Mouse (Mus musculus) embryonic facial prominence, embryonic 10.5 days (tissue): ENCODE measurements around the gene Ano2. TPM values are rescaled to one million over a fixed set of nuclear protein-coding genes. Genes with fewer than 3 reads are reported as not detected.

Source experiments
- DNase-seq: peaks from one replicate; pipeline ENCODE4 v3.0.0-alpha.2; 2017; ENCODE audit warnings: low spot score
- H3K27ac ChIP-seq: fragments of 300-500 bp; sonication (generic); replicated peaks from 2 replicates; pipeline ENCODE4 v1.5.1; 2016; ENCODE audit warnings: mild to moderate bottlenecking
- H3K27me3 ChIP-seq: fragments of 300-500 bp; sonication (generic); replicated peaks from 2 replicates; pipeline ENCODE4 v1.6.1; 2016; ENCODE audit warnings: low read depth, mild to moderate bottlenecking; ENCODE audit not compliant: poor library complexity, severe bottlenecking
- H3K36me3 ChIP-seq: fragments of 300-500 bp; sonication (generic); replicated peaks from 2 replicates; pipeline ENCODE4 v1.6.1; 2016; ENCODE audit warnings: mild to moderate bottlenecking, moderate library complexity
- H3K4me1 ChIP-seq: fragments of 300-500 bp; sonication (generic); 2 replicates; pipeline ENCODE4 v1.6.1; 2016
- H3K4me3 ChIP-seq: fragments of 300-500 bp; sonication (generic); 2 replicates; pipeline ENCODE4 v1.5.1; 2016; ENCODE audit warnings: mild to moderate bottlenecking, moderate library complexity
- H3K9me3 ChIP-seq: fragments of 300-500 bp; sonication (generic); 2 replicates; pipeline ENCODE4 v1.6.1; 2016; ENCODE audit warnings: mild to moderate bottlenecking
- WGBS: fragments of 180-500 bp; shearing (Covaris S2); methylation state at CpG from one replicate; pipeline ENCODE4 v1.1.7; 2016; 5-methylcytosine and 5-hydroxymethylcytosine counted together
- polyA plus RNA-seq: library from polyadenylated mRNA; unstranded; fragments of >200 nt; fragmentation: Nextera tagmentation; extraction: Ambion mirVana; gene quantifications from 2 replicates; pipeline ENCODE4 v1.2.1, GENCODE M21; 2016

Ano2 gene
- polyA plus RNA-seq, 1 experiment from 2014 or later, result 0.21 TPM

- Histone ChIP-seq H3K27me3 (no peaks in the 10 kb centered on the region), H3K27ac (no peak overlapping the region), H3K4me1 (peaks cover 6% of the 10 kb centered on the region), H3K4me3 (no peak overlapping the region), H3K9me3 (no peaks in the 10 kb centered on the region), H3K36me3 (no peaks in the 10 kb centered on the region)
- 72% methylated on average over 11 of the region's 11 CpGs for WGBS
- no peak for DNase-seq
Measured at GRCm38 (mm10) chr6:125762851-125763519, 72.8 kb downstream of the Ano2 start.

- H3K4me3 ChIP-seq, result no peak overlapping the region
- H3K4me1 ChIP-seq, result peaks cover 7% of the 10 kb centered on the region
- no peaks in the 10 kb centered on the region for H3K36me3 ChIP-seq
- no peaks in the 10 kb centered on the region for H3K27me3 ChIP-seq
- 37% methylated on average over 5 of the region's 5 CpGs for WGBS
- DNase-seq, result no peak
- no peak overlapping the region for H3K27ac ChIP-seq
- no peaks in the 10 kb centered on the region for H3K9me3 ChIP-seq
Measured at GRCm38 (mm10) chr6:125773256-125773655, 83.0 kb downstream of the Ano2 start.

- DNase-seq, result no peak
- Histone ChIP-seq H3K4me3 (no peak overlapping the region), H3K36me3 (no peaks in the 10 kb centered on the region), H3K9me3 (no peaks in the 10 kb centered on the region), H3K27ac (no peak overlapping the region), H3K27me3 (no peaks in the 10 kb centered on the region), H3K4me1 (peaks cover 7% of the 10 kb centered on the region)
- WGBS, result 80% methylated on average over 5 of the region's 5 CpGs
Measured at GRCm38 (mm10) chr6:125776291-125776690, 86.1 kb downstream of the Ano2 start.

GRCm38 (mm10) chr6:125802954-125803353 is 112.7 kb downstream of the Ano2 start:
- WGBS, result 54% methylated on average over 8 of the region's 8 CpGs
- Histone ChIP-seq H3K4me3 (no peak overlapping the region), H3K27me3 (no peaks in the 10 kb centered on the region), H3K27ac (peak overlapping the region; percentile 53), H3K9me3 (no peaks in the 10 kb centered on the region), H3K36me3 (no peaks in the 10 kb centered on the region), H3K4me1 (peaks cover 54% of the 10 kb centered on the region)
- DNase-seq, result peak; percentile 40

GRCm38 (mm10) chr6:125803364-125804011 is 113.3 kb downstream of the Ano2 start:
- no peaks in the 10 kb centered on the region for H3K36me3 ChIP-seq
- peak overlapping the region; percentile 79 for H3K27ac ChIP-seq
- peak; percentile 76 for DNase-seq
- WGBS, result 19% methylated on average over 20 of the region's 20 CpGs
- peaks cover 57% of the 10 kb centered on the region for H3K4me1 ChIP-seq
- H3K4me3 ChIP-seq, result peak overlapping the region; percentile 38; the same call in 1 of the 2 replicates
- no peaks in the 10 kb centered on the region for H3K9me3 ChIP-seq
- no peaks in the 10 kb centered on the region for H3K27me3 ChIP-seq

GRCm38 (mm10) chr6:125808996-125809649 is 118.9 kb downstream of the Ano2 start:
- Histone ChIP-seq H3K9me3 (no peaks in the 10 kb centered on the region), H3K36me3 (no peaks in the 10 kb centered on the region), H3K27ac (peak overlapping the region; percentile 81), H3K4me3 (peak overlapping the region; percentile 22; the same call in 1 of the 2 replicates), H3K27me3 (no peaks in the 10 kb centered on the region), H3K4me1 (peaks cover 79% of the 10 kb centered on the region)
- peak; percentile 62 for DNase-seq
- WGBS, result 33% methylated on average over 9 of the region's 9 CpGs

- Histone ChIP-seq H3K36me3 (no peaks in the 10 kb centered on the region), H3K27me3 (no peaks in the 10 kb centered on the region), H3K9me3 (no peaks in the 10 kb centered on the region), H3K27ac (peak overlapping the region; percentile 63), H3K4me3 (no peak overlapping the region), H3K4me1 (peaks cover 58% of the 10 kb centered on the region)
- WGBS, result 26% methylated on average over 2 of the region's 2 CpGs
- peak; percentile 32 for DNase-seq
Measured at GRCm38 (mm10) chr6:125811395-125811794, 121.2 kb downstream of the Ano2 start.

GRCm38 (mm10) chr6:125838121-125838520 is 147.9 kb downstream of the Ano2 start:
- Histone ChIP-seq H3K4me1 (no peaks in the 10 kb centered on the region), H3K27ac (no peak overlapping the region), H3K27me3 (no peaks in the 10 kb centered on the region), H3K9me3 (no peaks in the 10 kb centered on the region), H3K4me3 (no peak overlapping the region), H3K36me3 (no peaks in the 10 kb centered on the region)
- WGBS, result 67% methylated on average over 4 of the region's 4 CpGs
- DNase-seq, result no peak

- Histone ChIP-seq H3K4me1 (no peaks in the 10 kb centered on the region), H3K9me3 (no peaks in the 10 kb centered on the region), H3K27me3 (no peaks in the 10 kb centered on the region), H3K27ac (no peak overlapping the region), H3K36me3 (no peaks in the 10 kb centered on the region), H3K4me3 (no peak overlapping the region)
- no peak for DNase-seq
- WGBS, result 87% methylated on average over 3 of the region's 3 CpGs
Measured at GRCm38 (mm10) chr6:125841284-125841683, 151.1 kb downstream of the Ano2 start.

- Histone ChIP-seq H3K27me3 (no peaks in the 10 kb centered on the region), H3K36me3 (no peaks in the 10 kb centered on the region), H3K4me1 (peaks cover 5% of the 10 kb centered on the region), H3K9me3 (no peaks in the 10 kb centered on the region), H3K27ac (no peak overlapping the region), H3K4me3 (no peak overlapping the region)
- WGBS, result 86% methylated on average over 4 of the region's 4 CpGs
- no peak for DNase-seq
Measured at GRCm38 (mm10) chr6:125851196-125851595, 161.0 kb downstream of the Ano2 start.

GRCm38 (mm10) chr6:125858294-125858693 is 168.1 kb downstream of the Ano2 start:
- Histone ChIP-seq H3K36me3 (no peaks in the 10 kb centered on the region), H3K4me3 (no peak overlapping the region), H3K27me3 (no peaks in the 10 kb centered on the region), H3K27ac (no peak overlapping the region), H3K9me3 (no peaks in the 10 kb centered on the region), H3K4me1 (no peaks in the 10 kb centered on the region)
- 74% methylated on average over 1 of the region's 1 CpGs for WGBS
- no peak for DNase-seq

GRCm38 (mm10) chr6:125868516-125868915 is 178.3 kb downstream of the Ano2 start:
- Histone ChIP-seq H3K4me1 (0 out of 2 replicates have a peak, but pooled peaks cover 4% of the 10 kb centered on the region), H3K4me3 (no peak overlapping the region), H3K27ac (no peak overlapping the region), H3K9me3 (no peaks in the 10 kb centered on the region), H3K36me3 (no peaks in the 10 kb centered on the region), H3K27me3 (no peaks in the 10 kb centered on the region; the same call in 1 of the 2 replicates)
- DNase-seq, result peak; percentile 39
- WGBS, result 37% methylated on average over 2 of the region's 2 CpGs
